Mouse (Mus musculus): Measurements from ENCODE around the gene Pstpip1. TPM values are rescaled to one million over a fixed set of nuclear protein-coding genes. Genes with fewer than 3 reads are reported as not detected.
A peak's percentile ranks its signal among the peaks of the same experiment; 100 is the strongest.

Gene Pstpip1
- polyA plus RNA-seq, 1 experiment from 2014 or later: 0.88 TPM

DNA sequence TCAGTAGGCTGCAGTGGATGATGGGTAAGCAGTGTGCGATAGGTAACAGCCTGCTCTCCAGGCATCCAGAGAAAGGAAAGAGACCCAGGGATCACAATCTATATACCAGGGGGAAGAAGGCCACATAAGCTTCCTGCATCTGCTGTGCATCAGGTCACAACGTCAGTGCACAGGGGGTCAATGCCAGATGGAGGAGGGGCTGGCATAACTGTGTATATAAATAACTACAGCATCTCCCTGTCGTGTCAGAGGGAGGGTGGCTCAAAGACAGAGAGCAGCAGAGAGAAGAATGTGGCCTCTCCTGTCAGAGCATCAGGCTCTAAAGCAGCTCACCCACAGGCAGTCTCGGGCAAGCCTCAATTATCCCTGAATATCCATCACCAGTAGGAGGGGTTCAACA, 40.8 kb downstream of the Pstpip1 start:
- peaks cover 84% of the 10 kb centered on the region for H3K36me3 ChIP-seq
- ATAC-seq (ENCODE audit: insufficient number of reproducible peaks, insufficient read depth, low FRiP score, low TSS enrichment): no peak

DNA sequence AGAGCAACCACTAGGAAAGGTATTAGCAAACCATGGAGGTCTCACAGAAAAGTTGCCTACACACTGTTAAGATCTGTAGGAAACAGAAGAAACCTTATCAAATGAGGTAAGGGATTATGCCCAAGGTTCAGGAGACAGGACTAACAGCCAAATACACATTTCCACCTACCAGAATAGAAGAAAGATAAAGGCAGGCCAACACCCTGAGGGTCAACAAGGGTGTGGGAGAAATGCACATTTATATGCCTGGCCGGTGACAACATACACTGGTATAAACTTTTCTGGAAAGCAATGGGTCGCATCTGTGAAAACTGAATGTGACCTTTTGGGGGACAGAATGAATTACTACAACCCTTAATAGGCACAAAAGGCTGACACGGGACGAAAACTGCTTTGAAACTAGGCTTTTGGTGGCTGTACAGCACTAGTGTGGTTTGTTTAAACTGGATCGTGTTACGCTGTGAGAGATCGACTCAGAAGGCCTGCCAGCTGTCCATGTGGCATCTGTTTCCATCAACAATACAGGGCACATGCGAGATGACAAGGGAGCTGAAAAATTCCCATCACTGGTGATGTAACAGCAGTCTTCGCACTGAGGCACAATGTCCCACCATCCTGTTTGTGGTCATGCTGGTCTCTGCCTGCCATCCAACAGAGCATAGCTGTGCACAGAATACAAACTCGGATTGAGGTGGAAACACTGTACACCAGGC, 42.2 kb downstream of the Pstpip1 start:
- Histone ChIP-seq H3K9me3 (no peaks in the 10 kb centered on the region), H3K4me1 (0 out of 2 replicates have a peak, but pooled peaks cover 3% of the 10 kb centered on the region), H3K27me3 (no peaks in the 10 kb centered on the region), H3K36me3 (peaks cover 94% of the 10 kb centered on the region), H3K27ac (no peak overlapping the region), H3K4me3 (no peak overlapping the region), H3K4me2 (replicated peaks) (no peak overlapping the region), H3K9ac (no peak overlapping the region)
- ATAC-seq (ENCODE audit: insufficient number of reproducible peaks, insufficient read depth, low FRiP score, low TSS enrichment): no peak
- WGBS: 56% methylated on average over 10 of the region's 10 CpGs

More for the DNA sequence above, 40.8 kb downstream of the Pstpip1 start:
- Histone ChIP-seq H3K27ac (no peak overlapping the region), H3K4me2 (replicated peaks) (no peak overlapping the region), H3K4me1 (0 out of 2 replicates have a peak, but pooled peaks cover 3% of the 10 kb centered on the region), H3K27me3 (no peaks in the 10 kb centered on the region), H3K9me3 (no peaks in the 10 kb centered on the region), H3K9ac (no peak overlapping the region), H3K4me3 (no peak overlapping the region)
- 66% methylated on average over 4 of the region's 4 CpGs for WGBS

DNA sequence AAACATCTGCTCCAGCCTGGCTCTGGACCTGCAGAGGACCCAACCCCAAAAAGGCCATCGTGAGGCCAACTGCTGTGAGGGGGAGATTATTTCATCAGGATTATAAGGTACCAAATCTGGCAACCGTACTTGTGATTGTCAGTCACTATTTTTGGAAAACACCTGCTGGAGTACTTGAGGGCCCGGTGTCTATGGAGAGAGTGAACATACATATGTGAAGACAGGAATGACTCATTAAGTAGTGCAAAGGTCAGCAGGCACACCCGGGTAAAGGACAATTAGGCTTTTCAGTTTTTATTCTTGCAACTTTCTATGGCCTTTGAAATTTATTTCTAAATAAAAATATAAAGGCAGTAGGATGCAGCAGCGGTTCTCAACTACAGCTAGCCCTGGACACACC, 44.2 kb downstream of the Pstpip1 start:
- ATAC-seq (ENCODE audit: insufficient number of reproducible peaks, insufficient read depth, low FRiP score, low TSS enrichment): no peak
- peaks cover 84% of the 10 kb centered on the region for H3K36me3 ChIP-seq
- H3K9ac ChIP-seq: no peak overlapping the region

GRCm38 (mm10) chr9:56134614-56135013, 44.9 kb downstream of the Pstpip1 start:
- Histone ChIP-seq H3K4me3 (no peak overlapping the region), H3K4me2 (replicated peaks) (no peak overlapping the region), H3K4me1 (0 out of 2 replicates have a peak, but pooled peaks cover 3% of the 10 kb centered on the region), H3K9ac (no peak overlapping the region), H3K27me3 (no peaks in the 10 kb centered on the region), H3K36me3 (peaks cover 79% of the 10 kb centered on the region), H3K27ac (no peak overlapping the region), H3K9me3 (no peaks in the 10 kb centered on the region)
- WGBS: 91% methylated on average over 4 of the region's 4 CpGs
- ATAC-seq (ENCODE audit: insufficient number of reproducible peaks, insufficient read depth, low FRiP score, low TSS enrichment): no peak

More for the DNA sequence above, 44.2 kb downstream of the Pstpip1 start:
- WGBS: 91% methylated on average over 5 of the region's 5 CpGs
- H3K27me3 ChIP-seq: no peaks in the 10 kb centered on the region
- 0 out of 2 replicates have a peak, but pooled peaks cover 3% of the 10 kb centered on the region for H3K4me1 ChIP-seq
- H3K27ac ChIP-seq: no peak overlapping the region
- H3K4me2 ChIP-seq (replicated peaks): no peak overlapping the region
- no peaks in the 10 kb centered on the region for H3K9me3 ChIP-seq
- no peak overlapping the region for H3K4me3 ChIP-seq

- H3K4me3 ChIP-seq: no peak overlapping the region
- H3K27me3 ChIP-seq: no peaks in the 10 kb centered on the region
- H3K4me2 ChIP-seq (replicated peaks): no peak overlapping the region
- no peak overlapping the region for H3K27ac ChIP-seq
- no peak overlapping the region for H3K9ac ChIP-seq
- H3K36me3 ChIP-seq: peaks cover 76% of the 10 kb centered on the region
- H3K9me3 ChIP-seq: no peaks in the 10 kb centered on the region
- ATAC-seq (ENCODE audit: insufficient number of reproducible peaks, insufficient read depth, low FRiP score, low TSS enrichment): no peak
- 90% methylated on average over 4 of the region's 4 CpGs for WGBS
- 0 out of 2 replicates have a peak, but pooled peaks cover 3% of the 10 kb centered on the region for H3K4me1 ChIP-seq
Observed at GRCm38 (mm10) chr9:56135590-56136197, 45.9 kb downstream of the Pstpip1 start.

DNA sequence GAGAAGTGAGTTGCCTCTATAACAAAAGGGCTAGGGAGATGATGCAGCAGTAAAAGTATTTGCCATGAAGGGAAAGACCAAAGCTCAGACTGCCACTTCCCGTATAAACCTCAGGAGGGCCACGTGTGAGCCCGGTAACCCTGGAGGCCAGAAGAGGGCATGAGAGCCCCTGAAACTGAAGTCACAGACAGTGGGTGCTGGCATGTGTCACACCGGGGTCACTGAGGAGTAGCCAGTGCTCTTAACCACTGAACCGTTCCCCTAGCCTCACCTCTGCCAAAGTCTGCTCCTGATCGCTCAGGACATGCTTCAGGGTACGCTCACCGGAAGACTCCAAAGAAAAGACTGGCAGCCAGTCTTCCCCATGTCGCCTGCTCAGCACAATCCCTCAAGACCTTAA, 52.0 kb downstream of the Pstpip1 start:
- H3K4me3 ChIP-seq: no peak overlapping the region
- H3K9ac ChIP-seq: no peak overlapping the region
- H3K27ac ChIP-seq: no peak overlapping the region
- H3K27me3 ChIP-seq: no peaks in the 10 kb centered on the region
- H3K4me1 ChIP-seq: no peaks in the 10 kb centered on the region
- WGBS: 90% methylated on average over 9 of the region's 9 CpGs
- H3K4me2 ChIP-seq (replicated peaks): no peak overlapping the region
- peaks cover 65% of the 10 kb centered on the region for H3K36me3 ChIP-seq
- ATAC-seq (ENCODE audit: insufficient number of reproducible peaks, insufficient read depth, low FRiP score, low TSS enrichment): no peak
- no peaks in the 10 kb centered on the region for H3K9me3 ChIP-seq

DNA sequence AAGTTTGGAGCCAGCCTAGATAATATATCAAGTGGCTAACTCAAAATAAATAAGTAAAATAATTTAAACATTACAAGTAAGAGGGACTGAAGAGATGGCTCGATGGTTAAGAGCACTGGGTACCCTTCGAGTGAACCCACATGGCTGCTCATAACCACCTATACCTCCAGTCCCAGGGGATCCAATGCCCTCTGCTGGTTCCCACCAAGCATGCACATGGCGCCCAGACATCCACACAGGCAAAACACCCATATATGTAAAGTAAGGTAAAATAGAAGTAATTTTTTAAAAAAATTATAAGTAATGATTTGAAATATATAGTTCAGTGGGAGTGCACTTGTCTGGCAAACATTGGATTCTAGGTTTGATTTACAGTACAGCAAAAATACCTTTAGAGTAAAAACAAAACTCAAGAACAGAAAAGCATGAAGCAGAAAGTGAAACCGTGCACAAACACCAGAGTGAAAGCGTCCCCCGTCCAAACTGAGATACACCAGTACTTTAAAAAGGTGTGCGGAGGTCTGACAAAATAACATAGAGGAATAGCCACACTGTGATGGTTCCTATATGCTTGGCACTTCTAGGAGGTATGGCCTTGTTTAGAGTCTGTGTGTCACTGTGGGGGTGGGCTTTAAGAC, 54.7 kb downstream of the Pstpip1 start:
- Histone ChIP-seq H3K27ac (no peak overlapping the region), H3K27me3 (no peaks in the 10 kb centered on the region), H3K4me3 (no peak overlapping the region), H3K4me1 (no peaks in the 10 kb centered on the region), H3K9me3 (no peaks in the 10 kb centered on the region), H3K36me3 (peaks cover 62% of the 10 kb centered on the region), H3K9ac (no peak overlapping the region), H3K4me2 (replicated peaks) (no peak overlapping the region)
- WGBS: 91% methylated on average over 7 of the region's 7 CpGs
- ATAC-seq (ENCODE audit: insufficient number of reproducible peaks, insufficient read depth, low FRiP score, low TSS enrichment): no peak

DNA sequence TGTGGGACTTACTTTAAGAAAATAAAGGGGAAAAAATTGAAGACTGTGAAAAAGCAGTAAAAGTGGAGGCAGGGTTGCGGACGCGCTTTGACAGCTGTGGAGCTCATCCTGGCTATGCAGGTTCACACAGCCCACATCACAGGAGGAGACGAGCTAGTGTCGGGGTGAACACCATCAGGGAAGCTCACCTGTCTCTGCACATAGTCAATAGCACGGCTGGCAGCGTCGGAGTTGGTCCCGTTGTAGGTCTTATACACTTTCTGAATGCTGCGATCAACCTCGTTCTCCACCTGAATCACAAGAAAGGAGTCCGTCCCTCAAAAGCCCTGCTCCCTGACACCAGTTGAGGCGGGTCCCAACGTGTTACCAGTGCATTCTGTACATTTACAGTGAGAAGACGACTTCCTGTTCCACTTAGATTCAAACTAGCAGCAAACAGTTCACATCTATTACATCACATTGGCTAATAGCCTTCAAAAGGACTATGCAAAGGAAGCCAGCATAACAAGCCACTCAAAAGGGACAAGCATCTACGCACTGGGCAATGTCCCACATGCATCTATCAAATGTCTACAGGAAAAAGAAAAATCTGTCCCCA, 56.7 kb downstream of the Pstpip1 start:
- H3K27me3 ChIP-seq: no peaks in the 10 kb centered on the region
- peaks cover 55% of the 10 kb centered on the region for H3K36me3 ChIP-seq
- no peaks in the 10 kb centered on the region for H3K9me3 ChIP-seq
- no peak overlapping the region for H3K4me3 ChIP-seq
- H3K4me1 ChIP-seq: no peaks in the 10 kb centered on the region
- no peak overlapping the region for H3K4me2 ChIP-seq (replicated peaks)
- no peak overlapping the region for H3K27ac ChIP-seq
- 90% methylated on average over 16 of the region's 16 CpGs for WGBS
- no peak for ATAC-seq (ENCODE audit: insufficient number of reproducible peaks, insufficient read depth, low FRiP score, low TSS enrichment)
- H3K9ac ChIP-seq: no peak overlapping the region

DNA sequence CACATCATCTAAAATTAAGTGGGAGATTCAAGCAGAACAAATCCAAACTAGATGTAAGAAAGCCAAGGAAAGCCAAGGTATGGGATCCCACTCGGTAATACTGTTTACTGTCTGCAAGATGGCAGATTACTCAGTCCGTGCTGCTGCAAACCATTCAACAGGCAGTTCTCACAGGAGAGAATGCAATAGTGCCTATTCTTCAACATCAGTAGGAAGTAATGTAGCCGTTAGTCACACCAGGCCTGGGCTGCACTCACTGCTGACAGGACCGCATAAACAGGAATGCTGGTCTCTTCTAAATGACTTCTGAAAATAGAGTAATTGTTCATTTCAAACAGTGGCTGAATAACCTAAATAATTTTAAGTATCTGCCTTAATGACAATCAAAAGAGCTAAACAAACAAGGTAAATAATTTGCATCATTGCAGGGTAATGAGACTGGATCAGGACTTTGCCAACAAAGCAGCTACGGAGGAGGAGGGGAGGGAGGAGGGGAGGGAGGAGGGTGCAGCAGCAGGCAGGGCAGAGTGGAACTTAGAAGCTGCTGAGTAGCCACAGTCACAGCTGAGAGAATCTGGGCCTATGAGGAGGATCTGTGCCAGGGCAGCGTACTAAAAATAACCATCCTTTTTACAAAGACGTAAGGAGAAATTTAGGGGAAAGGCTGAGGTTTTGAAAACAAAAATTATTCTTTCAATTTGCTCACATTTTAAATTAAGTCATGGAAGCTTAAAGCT, 62.2 kb downstream of the Pstpip1 start:
- WGBS: 65% methylated on average over 7 of the region's 7 CpGs
- H3K4me2 ChIP-seq (replicated peaks): no peak overlapping the region
- no peak for ATAC-seq (ENCODE audit: insufficient number of reproducible peaks, insufficient read depth, low FRiP score, low TSS enrichment)
- no peak overlapping the region for H3K4me3 ChIP-seq
- H3K4me1 ChIP-seq: peaks cover 10% of the 10 kb centered on the region; the same call in 1 of the 2 replicates
- no peak overlapping the region for H3K27ac ChIP-seq
- H3K36me3 ChIP-seq: peaks cover 11% of the 10 kb centered on the region
- no peaks in the 10 kb centered on the region for H3K9me3 ChIP-seq
- H3K27me3 ChIP-seq: no peaks in the 10 kb centered on the region
- H3K9ac ChIP-seq: no peak overlapping the region

DNA sequence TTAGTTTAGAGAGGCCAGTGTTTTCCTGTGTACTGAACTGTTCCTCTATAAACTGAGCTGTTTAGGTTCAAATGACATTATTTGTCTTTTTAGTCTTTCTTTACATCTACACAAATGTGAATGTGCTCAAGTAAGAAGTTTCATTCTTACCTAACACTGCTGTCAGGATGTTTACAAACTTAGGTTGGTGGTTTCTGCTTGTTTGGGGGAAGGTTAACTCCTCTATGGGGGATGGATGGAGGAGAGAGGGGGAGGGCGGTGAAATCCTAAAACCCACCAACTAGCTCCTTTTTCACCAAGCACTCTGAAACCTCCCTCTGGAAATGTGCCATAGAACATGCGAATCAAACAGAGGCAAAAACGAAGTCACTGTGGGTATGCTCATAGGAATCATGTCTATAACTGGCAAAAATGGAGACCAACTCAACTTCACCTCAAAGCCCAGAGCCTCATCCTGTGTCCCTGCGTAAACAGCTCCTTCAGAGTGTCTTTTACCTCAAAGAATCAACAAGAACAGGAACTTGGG, 62.8 kb downstream of the Pstpip1 start:
- WGBS: 78% methylated on average over 4 of the region's 4 CpGs
- no peak overlapping the region for H3K4me3 ChIP-seq
- peaks cover 6% of the 10 kb centered on the region for H3K36me3 ChIP-seq
- H3K27ac ChIP-seq: 0 out of 2 replicates have a peak overlapping the region, but pooled peaks have one; percentile 5
- no peak for ATAC-seq (ENCODE audit: insufficient number of reproducible peaks, insufficient read depth, low FRiP score, low TSS enrichment)
- no peak overlapping the region for H3K9ac ChIP-seq
- H3K4me1 ChIP-seq: peaks cover 10% of the 10 kb centered on the region; the same call in 1 of the 2 replicates
- H3K4me2 ChIP-seq (replicated peaks): no peak overlapping the region
- no peaks in the 10 kb centered on the region for H3K9me3 ChIP-seq
- no peaks in the 10 kb centered on the region for H3K27me3 ChIP-seq

DNA sequence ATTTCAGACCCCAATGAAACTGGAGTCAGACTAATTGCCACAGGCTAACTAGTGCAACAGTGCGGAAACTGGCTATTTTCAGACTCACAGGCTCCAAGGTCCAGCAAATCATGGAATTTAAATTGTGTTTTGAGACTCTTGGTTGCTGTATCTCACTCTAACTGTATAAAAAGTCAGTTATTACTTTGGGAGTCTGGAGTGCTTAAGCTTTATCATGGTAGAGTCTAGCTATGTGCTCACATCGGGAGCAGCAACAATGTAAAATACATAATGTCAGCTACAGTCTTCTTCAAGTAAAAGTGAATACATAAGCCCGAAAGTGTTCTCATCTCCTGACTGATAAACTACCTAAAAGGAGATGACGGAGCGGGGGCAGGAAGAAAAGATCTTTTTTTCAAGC, 64.8 kb downstream of the Pstpip1 start:
- Histone ChIP-seq H3K27ac (no peak overlapping the region), H3K9me3 (no peaks in the 10 kb centered on the region)
- 90% methylated on average over 5 of the region's 5 CpGs for WGBS

More for the DNA sequence above, 64.8 kb downstream of the Pstpip1 start:
- no peaks in the 10 kb centered on the region for H3K27me3 ChIP-seq
- H3K36me3 ChIP-seq: peaks cover 6% of the 10 kb centered on the region; the same call in 1 of the 2 replicates
- no peak for ATAC-seq (ENCODE audit: insufficient number of reproducible peaks, insufficient read depth, low FRiP score, low TSS enrichment)
- H3K4me3 ChIP-seq: no peak overlapping the region
- H3K4me2 ChIP-seq (replicated peaks): no peak overlapping the region
- H3K9ac ChIP-seq: no peak overlapping the region
- peaks cover 22% of the 10 kb centered on the region for H3K4me1 ChIP-seq
